Mouse (Mus musculus): ENCODE results near the gene Dcun1d1. TPM values are rescaled to one million over a fixed set of nuclear protein-coding genes. Genes with fewer than 3 reads are reported as not detected.

The Dcun1d1 gene
- polyA plus RNA-seq, 1 experiment from 2014 or later: 89.6 TPM

GRCm38 (mm10) chr3:35925852-35926251 lies 11.4 kb downstream of the Dcun1d1 start:
- 90% methylated on average over 2 of the region's 2 CpGs for WGBS
- no peaks in the 10 kb centered on the region for H3K27me3 ChIP-seq (ENCODE audit: insufficient read depth, poor library complexity, severe bottlenecking)
- no peaks in the 10 kb centered on the region for H3K9me3 ChIP-seq
- H3K36me3 ChIP-seq: no peaks in the 10 kb centered on the region
- no peak for DNase-seq (ENCODE audit: low spot score)
- no peak overlapping the region for H3K4me3 ChIP-seq
- H3K4me1 ChIP-seq: peaks cover 42% of the 10 kb centered on the region
- H3K27ac ChIP-seq: no peak overlapping the region

GRCm38 (mm10) chr3:35924007-35924406 lies 13.2 kb downstream of the Dcun1d1 start:
- H3K36me3 ChIP-seq: peaks cover 3% of the 10 kb centered on the region; the same call in 1 of the 2 replicates
- no peak overlapping the region for H3K4me3 ChIP-seq
- H3K27ac ChIP-seq: peak overlapping the region; percentile 37
- no peak for DNase-seq (ENCODE audit: low spot score)
- peaks cover 29% of the 10 kb centered on the region for H3K4me1 ChIP-seq
- no peaks in the 10 kb centered on the region for H3K9me3 ChIP-seq
- WGBS: 73% methylated on average over 3 of the region's 3 CpGs
- no peaks in the 10 kb centered on the region for H3K27me3 ChIP-seq (ENCODE audit: insufficient read depth, poor library complexity, severe bottlenecking)

- Histone ChIP-seq H3K27me3 (ENCODE audit: insufficient read depth, poor library complexity, severe bottlenecking) (no peaks in the 10 kb centered on the region), H3K4me3 (no peak overlapping the region), H3K36me3 (peaks cover 3% of the 10 kb centered on the region; the same call in 1 of the 2 replicates), H3K4me1 (peaks cover 24% of the 10 kb centered on the region), H3K9me3 (no peaks in the 10 kb centered on the region), H3K27ac (peak overlapping the region; percentile 37)
- WGBS: 25% methylated on average over 7 of the region's 7 CpGs
- peak; percentile 87 for DNase-seq (ENCODE audit: low spot score)
These were observed 13.8 kb downstream of the Dcun1d1 start for GRCm38 (mm10) chr3:35923495-35923894.

GRCm38 (mm10) chr3:35922522-35922921 lies 14.7 kb downstream of the Dcun1d1 start:
- Histone ChIP-seq H3K4me1 (peaks cover 32% of the 10 kb centered on the region), H3K27ac (no peak overlapping the region), H3K9me3 (no peaks in the 10 kb centered on the region), H3K36me3 (peaks cover 3% of the 10 kb centered on the region; the same call in 1 of the 2 replicates), H3K4me3 (no peak overlapping the region), H3K27me3 (ENCODE audit: insufficient read depth, poor library complexity, severe bottlenecking) (no peaks in the 10 kb centered on the region)
- 82% methylated on average over 4 of the region's 4 CpGs for WGBS
- DNase-seq (ENCODE audit: low spot score): no peak

GRCm38 (mm10) chr3:35918229-35918628 lies 19.0 kb downstream of the Dcun1d1 start:
- Histone ChIP-seq H3K27me3 (ENCODE audit: insufficient read depth, poor library complexity, severe bottlenecking) (no peaks in the 10 kb centered on the region), H3K36me3 (peaks cover 32% of the 10 kb centered on the region), H3K4me3 (no peak overlapping the region), H3K9me3 (no peaks in the 10 kb centered on the region), H3K27ac (peak overlapping the region; percentile 13; the same call in 1 of the 2 replicates), H3K4me1 (peaks cover 29% of the 10 kb centered on the region)
- 53% methylated on average over 3 of the region's 3 CpGs for WGBS
- DNase-seq (ENCODE audit: low spot score): no peak

- no peaks in the 10 kb centered on the region for H3K27me3 ChIP-seq (ENCODE audit: insufficient read depth, poor library complexity, severe bottlenecking)
- WGBS: 85% methylated on average over 7 of the region's 7 CpGs
These were observed 28.1 kb downstream of the Dcun1d1 start for GRCm38 (mm10) chr3:35908982-35909680.

GRCm38 (mm10) chr3:35900555-35901204 lies 36.6 kb downstream of the Dcun1d1 start:
- WGBS: 91% methylated on average over 5 of the region's 5 CpGs
- no peak overlapping the region for H3K27ac ChIP-seq
- no peaks in the 10 kb centered on the region for H3K9me3 ChIP-seq
- DNase-seq (ENCODE audit: low spot score): no peak
- no peaks in the 10 kb centered on the region for H3K4me1 ChIP-seq
- H3K36me3 ChIP-seq: peaks cover 47% of the 10 kb centered on the region
- no peaks in the 10 kb centered on the region for H3K27me3 ChIP-seq (ENCODE audit: insufficient read depth, poor library complexity, severe bottlenecking)
- H3K4me3 ChIP-seq: no peak overlapping the region

More at GRCm38 (mm10) chr3:35908982-35909680, 28.1 kb downstream of the Dcun1d1 start:
- H3K36me3 ChIP-seq: peaks cover 43% of the 10 kb centered on the region
- no peaks in the 10 kb centered on the region for H3K9me3 ChIP-seq
- DNase-seq (ENCODE audit: low spot score): no peak
- no peak overlapping the region for H3K4me3 ChIP-seq
- peaks cover 11% of the 10 kb centered on the region for H3K4me1 ChIP-seq
- H3K27ac ChIP-seq: no peak overlapping the region

GRCm38 (mm10) chr3:35899109-35899508 lies 38.1 kb downstream of the Dcun1d1 start:
- no peaks in the 10 kb centered on the region for H3K9me3 ChIP-seq
- no peak overlapping the region for H3K27ac ChIP-seq
- H3K27me3 ChIP-seq (ENCODE audit: insufficient read depth, poor library complexity, severe bottlenecking): no peaks in the 10 kb centered on the region
- DNase-seq (ENCODE audit: low spot score): no peak
- WGBS: 90% methylated on average over 3 of the region's 3 CpGs
- no peaks in the 10 kb centered on the region for H3K4me1 ChIP-seq
- H3K4me3 ChIP-seq: no peak overlapping the region
- peaks cover 43% of the 10 kb centered on the region for H3K36me3 ChIP-seq

- Histone ChIP-seq H3K9me3 (no peaks in the 10 kb centered on the region), H3K27ac (no peak overlapping the region), H3K4me1 (no peaks in the 10 kb centered on the region), H3K27me3 (ENCODE audit: insufficient read depth, poor library complexity, severe bottlenecking) (no peaks in the 10 kb centered on the region), H3K4me3 (no peak overlapping the region), H3K36me3 (peaks cover 39% of the 10 kb centered on the region)
- 91% methylated on average over 2 of the region's 2 CpGs for WGBS
- DNase-seq (ENCODE audit: low spot score): no peak
These were observed 39.3 kb downstream of the Dcun1d1 start for GRCm38 (mm10) chr3:35897900-35898299.

- no peaks in the 10 kb centered on the region for H3K4me1 ChIP-seq
- no peak overlapping the region for H3K27ac ChIP-seq
- H3K9me3 ChIP-seq: no peaks in the 10 kb centered on the region
- no peak for DNase-seq (ENCODE audit: low spot score)
- H3K27me3 ChIP-seq (ENCODE audit: insufficient read depth, poor library complexity, severe bottlenecking): no peaks in the 10 kb centered on the region
- 85% methylated on average over 5 of the region's 5 CpGs for WGBS
- H3K36me3 ChIP-seq: peaks cover 29% of the 10 kb centered on the region
- H3K4me3 ChIP-seq: no peak overlapping the region
These were observed 44.1 kb downstream of the Dcun1d1 start for GRCm38 (mm10) chr3:35893156-35893555.

GRCm38 (mm10) chr3:35891123-35891522 lies 46.1 kb downstream of the Dcun1d1 start:
- H3K27ac ChIP-seq: no peak overlapping the region
- H3K27me3 ChIP-seq (ENCODE audit: insufficient read depth, poor library complexity, severe bottlenecking): no peaks in the 10 kb centered on the region
- no peak for DNase-seq (ENCODE audit: low spot score)
- H3K9me3 ChIP-seq: no peaks in the 10 kb centered on the region
- H3K4me3 ChIP-seq: no peak overlapping the region
- H3K36me3 ChIP-seq: peaks cover 23% of the 10 kb centered on the region
- 90% methylated on average over 4 of the region's 4 CpGs for WGBS
- H3K4me1 ChIP-seq: no peaks in the 10 kb centered on the region

GRCm38 (mm10) chr3:35889531-35889930 lies 47.7 kb downstream of the Dcun1d1 start:
- no peak for DNase-seq (ENCODE audit: low spot score)
- H3K27me3 ChIP-seq (ENCODE audit: insufficient read depth, poor library complexity, severe bottlenecking): no peaks in the 10 kb centered on the region
- H3K36me3 ChIP-seq: peaks cover 21% of the 10 kb centered on the region

GRCm38 (mm10) chr3:35883267-35883666 lies 54.0 kb downstream of the Dcun1d1 start:
- H3K36me3 ChIP-seq: 0 out of 2 replicates have a peak, but pooled peaks cover 2% of the 10 kb centered on the region
- no peak overlapping the region for H3K4me3 ChIP-seq
- DNase-seq (ENCODE audit: low spot score): no peak
- no peaks in the 10 kb centered on the region for H3K9me3 ChIP-seq
- no peak overlapping the region for H3K27ac ChIP-seq
- H3K27me3 ChIP-seq (ENCODE audit: insufficient read depth, poor library complexity, severe bottlenecking): no peaks in the 10 kb centered on the region
- H3K4me1 ChIP-seq: no peaks in the 10 kb centered on the region

More at GRCm38 (mm10) chr3:35889531-35889930, 47.7 kb downstream of the Dcun1d1 start:
- H3K9me3 ChIP-seq: no peaks in the 10 kb centered on the region
- H3K27ac ChIP-seq: no peak overlapping the region
- no peak overlapping the region for H3K4me3 ChIP-seq
- H3K4me1 ChIP-seq: no peaks in the 10 kb centered on the region
- WGBS: 89% methylated on average over 2 of the region's 2 CpGs
